Mouse (Mus musculus): ENCODE data around the gene Cysltr2. TPM values are rescaled to one million over a fixed set of nuclear protein-coding genes. Genes with fewer than 3 reads are reported as not detected.

Cysltr2 gene
- polyA plus RNA-seq, 1 experiment from 2014 or later: not detected

DNA sequence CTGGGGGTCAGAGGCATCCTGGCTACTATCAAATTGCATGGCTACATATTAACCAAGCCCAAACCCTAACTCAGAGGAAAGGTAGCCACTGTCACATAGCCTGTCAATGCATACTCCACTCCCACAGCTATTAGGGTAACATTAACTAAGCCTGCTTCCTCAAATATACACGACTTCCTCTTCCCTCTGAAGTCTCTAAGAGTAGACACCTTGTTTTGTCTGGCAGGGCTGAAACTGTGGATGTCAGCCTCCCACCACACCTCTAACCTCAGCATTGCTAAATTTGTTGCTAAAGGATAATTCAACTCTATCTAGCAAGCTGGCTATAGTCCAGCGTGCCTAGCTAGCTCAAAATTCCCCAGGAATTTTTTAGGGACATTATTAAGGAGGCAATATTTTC, 7.2 kb downstream of the Cysltr2 start:
- Histone ChIP-seq H3K27ac (no peak overlapping the region), H3K4me3 (no peak overlapping the region), H3K9me3 (no peaks in the 10 kb centered on the region), H3K27me3 (ENCODE audit: insufficient read depth, poor library complexity, severe bottlenecking) (no peaks in the 10 kb centered on the region), H3K4me1 (replicated peaks) (no peaks in the 10 kb centered on the region), H3K36me3 (no peaks in the 10 kb centered on the region)
- 88% methylated on average over 2 of the region's 2 CpGs for WGBS
- no peak for DNase-seq (ENCODE audit: low spot score)

DNA sequence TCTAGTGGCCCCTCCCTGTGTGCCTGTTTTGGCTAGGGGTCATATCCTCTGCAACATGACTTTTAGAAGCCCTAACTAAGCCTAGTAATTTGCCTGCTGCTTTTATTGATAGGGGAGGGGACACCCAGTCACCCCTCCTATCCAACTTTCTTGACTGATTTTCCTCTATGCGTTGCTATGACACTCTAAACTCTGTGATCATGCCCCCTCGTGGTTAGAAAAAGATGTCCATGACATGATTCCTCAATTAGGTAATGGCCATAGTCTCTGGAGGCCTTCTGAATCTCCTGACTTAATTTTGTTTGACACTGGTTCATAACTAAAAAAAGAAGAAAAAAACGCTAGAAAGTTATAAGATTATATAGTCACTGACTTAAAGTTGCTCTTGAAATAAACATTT, 15.6 kb downstream of the Cysltr2 start:
- Histone ChIP-seq H3K4me3 (no peak overlapping the region), H3K4me1 (replicated peaks) (no peaks in the 10 kb centered on the region), H3K9me3 (no peaks in the 10 kb centered on the region), H3K27me3 (ENCODE audit: insufficient read depth, poor library complexity, severe bottlenecking) (no peaks in the 10 kb centered on the region), H3K36me3 (no peaks in the 10 kb centered on the region), H3K27ac (no peak overlapping the region)
- 47% methylated on average over 3 of the region's 3 CpGs for WGBS
- DNase-seq (ENCODE audit: low spot score): no peak

DNA sequence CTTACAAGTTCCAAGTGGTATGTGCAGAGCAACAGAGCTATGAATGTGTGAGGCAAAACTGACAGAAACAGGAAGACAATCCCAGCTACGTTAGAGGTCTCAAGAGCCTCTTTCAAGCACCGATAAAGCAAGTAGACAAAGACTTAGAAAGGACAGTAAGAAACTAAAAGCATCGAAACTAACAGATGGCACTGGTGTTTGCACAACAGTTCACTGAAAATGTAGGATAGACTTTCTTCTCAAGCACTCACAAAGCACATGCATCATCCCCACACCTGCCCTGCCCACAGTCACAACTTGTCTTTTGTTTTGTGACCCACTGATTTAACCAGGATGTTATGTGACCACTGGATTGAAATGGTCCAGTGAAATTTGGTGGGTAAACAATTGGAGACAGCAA, 17.7 kb downstream of the Cysltr2 start:
- 87% methylated on average over 3 of the region's 3 CpGs for WGBS
- no peak for DNase-seq (ENCODE audit: low spot score)
- H3K27ac ChIP-seq: no peak overlapping the region

DNA sequence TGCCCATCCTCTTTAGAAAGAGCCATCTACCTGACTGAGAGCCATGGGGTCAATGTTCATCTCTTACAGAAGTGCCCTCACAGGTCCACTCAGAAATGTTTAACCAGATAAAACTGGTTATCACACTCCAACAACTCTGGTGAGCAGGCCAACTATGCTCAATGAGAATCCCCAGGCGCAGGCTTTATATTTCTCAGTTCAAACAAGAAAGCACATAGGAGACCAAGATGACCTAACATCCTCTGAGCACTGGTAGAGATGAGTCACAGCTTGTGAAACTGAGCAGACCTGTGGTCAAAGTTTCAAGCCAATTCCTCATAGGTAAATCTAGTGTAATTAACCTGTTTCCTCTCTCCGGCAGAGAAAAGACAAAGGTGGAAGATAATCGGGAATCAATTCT, 31.6 kb downstream of the Cysltr2 start:
- Histone ChIP-seq H3K4me3 (no peak overlapping the region), H3K27me3 (ENCODE audit: insufficient read depth, poor library complexity, severe bottlenecking) (no peaks in the 10 kb centered on the region), H3K27ac (no peak overlapping the region), H3K9me3 (no peaks in the 10 kb centered on the region), H3K4me1 (replicated peaks) (no peaks in the 10 kb centered on the region), H3K36me3 (no peaks in the 10 kb centered on the region)
- 96% methylated on average over 3 of the region's 3 CpGs for WGBS
- no peak for DNase-seq (ENCODE audit: low spot score)

More for the DNA sequence above, 17.7 kb downstream of the Cysltr2 start:
- Histone ChIP-seq H3K4me1 (replicated peaks) (no peaks in the 10 kb centered on the region), H3K27me3 (ENCODE audit: insufficient read depth, poor library complexity, severe bottlenecking) (no peaks in the 10 kb centered on the region), H3K9me3 (no peaks in the 10 kb centered on the region), H3K36me3 (no peaks in the 10 kb centered on the region), H3K4me3 (no peak overlapping the region)

DNA sequence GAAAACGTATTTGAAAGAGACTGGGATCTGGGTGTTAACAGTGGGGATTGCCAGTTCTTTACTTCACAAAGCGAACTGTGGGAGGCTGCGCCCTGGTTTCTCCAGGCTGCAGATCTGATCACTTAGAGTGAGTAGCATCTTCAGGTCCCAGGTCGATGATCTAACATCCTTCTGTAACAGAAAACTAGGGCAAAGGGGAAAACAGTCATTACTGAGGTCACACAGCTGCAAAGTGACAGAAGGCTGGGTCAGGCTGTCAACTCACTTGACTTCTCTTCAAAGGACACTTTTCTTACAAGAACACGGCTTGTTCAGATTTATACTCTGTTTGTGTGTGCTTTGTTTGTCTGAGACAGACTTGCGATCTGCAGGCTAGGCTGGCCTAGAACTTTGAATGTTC, 33.5 kb downstream of the Cysltr2 start:
- Histone ChIP-seq H3K9me3 (no peaks in the 10 kb centered on the region), H3K4me3 (no peak overlapping the region), H3K4me1 (replicated peaks) (no peaks in the 10 kb centered on the region), H3K36me3 (no peaks in the 10 kb centered on the region), H3K27me3 (ENCODE audit: insufficient read depth, poor library complexity, severe bottlenecking) (no peaks in the 10 kb centered on the region), H3K27ac (no peak overlapping the region)
- DNase-seq (ENCODE audit: low spot score): no peak
- 73% methylated on average over 6 of the region's 6 CpGs for WGBS

DNA sequence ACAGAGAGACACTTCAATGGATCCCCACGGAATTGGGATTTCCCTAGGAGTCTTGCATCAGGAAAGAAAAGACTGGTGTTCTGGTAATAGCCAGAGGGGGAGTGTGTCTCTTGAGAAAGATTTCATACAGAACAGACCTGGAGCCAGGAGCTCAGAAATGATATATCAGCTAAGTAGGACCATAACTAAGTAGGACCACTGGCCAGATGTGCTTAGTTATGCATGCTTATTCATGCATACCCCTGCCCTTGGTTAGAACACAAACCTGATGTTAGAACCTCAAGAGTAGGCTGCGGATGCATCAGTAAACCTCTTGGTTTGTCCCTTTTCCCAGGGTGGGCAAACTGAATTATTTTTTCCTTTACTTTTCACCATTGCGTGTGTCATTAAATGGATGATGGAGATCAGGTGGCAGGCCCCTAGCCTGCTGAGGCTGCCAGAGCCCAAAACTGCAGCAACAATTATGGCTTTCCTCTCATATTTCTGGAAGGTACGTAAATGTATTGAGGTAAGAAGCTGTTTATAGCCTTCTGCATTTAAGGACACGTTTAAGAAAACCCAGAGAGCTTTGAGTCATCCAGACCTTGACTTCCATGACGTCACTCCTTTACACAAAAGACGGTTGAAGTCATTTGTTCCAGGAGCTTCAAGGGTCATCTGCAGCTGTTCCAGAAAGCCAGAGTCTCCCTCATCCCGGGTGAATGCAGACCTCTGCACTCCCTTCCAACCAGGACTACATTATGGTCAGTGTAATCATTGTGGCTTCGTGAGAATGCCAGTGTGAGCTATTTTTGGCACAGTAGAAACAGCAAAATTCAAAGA, 35.0 kb downstream of the Cysltr2 start:
- Histone ChIP-seq H3K27ac (no peak overlapping the region), H3K9me3 (no peaks in the 10 kb centered on the region), H3K4me1 (replicated peaks) (no peaks in the 10 kb centered on the region), H3K27me3 (ENCODE audit: insufficient read depth, poor library complexity, severe bottlenecking) (no peaks in the 10 kb centered on the region), H3K4me3 (no peak overlapping the region), H3K36me3 (no peaks in the 10 kb centered on the region)
- 74% methylated on average over 9 of the region's 9 CpGs for WGBS
- no peak for DNase-seq (ENCODE audit: low spot score)

DNA sequence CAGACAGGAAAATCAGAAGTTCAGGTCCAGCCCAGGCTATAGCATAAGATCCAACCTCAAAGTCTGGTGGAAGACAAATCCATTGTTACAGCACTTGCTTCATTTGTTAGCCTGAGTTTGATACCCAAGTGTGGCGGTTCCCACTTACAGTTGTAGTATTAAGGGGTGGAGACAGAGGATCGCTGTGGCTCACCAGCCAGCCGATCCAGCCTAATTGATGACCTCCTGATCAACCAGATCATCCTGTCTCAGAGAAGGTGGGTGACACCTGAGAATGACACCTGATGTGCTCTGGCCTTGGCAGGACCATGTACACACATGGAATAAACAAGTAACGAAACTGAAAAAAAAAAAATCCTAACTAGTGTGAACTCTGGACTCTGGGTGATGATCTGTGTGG, 47.1 kb downstream of the Cysltr2 start:
- H3K36me3 ChIP-seq: no peaks in the 10 kb centered on the region
- H3K9me3 ChIP-seq: no peaks in the 10 kb centered on the region
- no peak overlapping the region for H3K4me3 ChIP-seq
- WGBS: 92% methylated on average over 4 of the region's 4 CpGs
- no peak overlapping the region for H3K27ac ChIP-seq
- H3K4me1 ChIP-seq (replicated peaks): peaks cover 15% of the 10 kb centered on the region; the same call in 1 of the 2 replicates
- H3K27me3 ChIP-seq (ENCODE audit: insufficient read depth, poor library complexity, severe bottlenecking): no peaks in the 10 kb centered on the region
- peak; percentile 0 for DNase-seq (ENCODE audit: low spot score)

DNA sequence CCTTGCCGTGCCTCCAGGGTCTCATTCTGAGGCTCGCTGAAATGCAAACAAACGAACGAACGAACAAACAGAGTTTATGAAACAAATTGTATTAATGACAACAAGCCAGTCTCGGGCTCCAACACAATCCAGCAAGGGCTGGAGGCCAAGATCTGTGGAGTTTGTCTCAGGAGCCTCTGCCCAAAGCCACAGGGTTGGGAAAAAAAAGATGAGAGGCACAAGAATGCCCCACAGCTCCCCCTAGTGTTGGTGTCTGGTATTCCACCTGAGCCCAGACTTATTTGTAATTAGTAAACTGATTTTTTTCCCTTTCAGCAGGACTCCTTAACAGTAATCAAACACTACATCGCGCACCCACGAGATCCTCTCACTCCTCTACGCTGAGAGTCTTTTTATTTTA, 48.6 kb downstream of the Cysltr2 start:
- Histone ChIP-seq H3K9me3 (no peaks in the 10 kb centered on the region), H3K36me3 (no peaks in the 10 kb centered on the region), H3K27me3 (ENCODE audit: insufficient read depth, poor library complexity, severe bottlenecking) (no peaks in the 10 kb centered on the region), H3K4me1 (replicated peaks) (peaks cover 18% of the 10 kb centered on the region; the same call in 1 of the 2 replicates), H3K4me3 (no peak overlapping the region), H3K27ac (no peak overlapping the region)
- 55% methylated on average over 10 of the region's 10 CpGs for WGBS
- DNase-seq (ENCODE audit: low spot score): peak; percentile 73

DNA sequence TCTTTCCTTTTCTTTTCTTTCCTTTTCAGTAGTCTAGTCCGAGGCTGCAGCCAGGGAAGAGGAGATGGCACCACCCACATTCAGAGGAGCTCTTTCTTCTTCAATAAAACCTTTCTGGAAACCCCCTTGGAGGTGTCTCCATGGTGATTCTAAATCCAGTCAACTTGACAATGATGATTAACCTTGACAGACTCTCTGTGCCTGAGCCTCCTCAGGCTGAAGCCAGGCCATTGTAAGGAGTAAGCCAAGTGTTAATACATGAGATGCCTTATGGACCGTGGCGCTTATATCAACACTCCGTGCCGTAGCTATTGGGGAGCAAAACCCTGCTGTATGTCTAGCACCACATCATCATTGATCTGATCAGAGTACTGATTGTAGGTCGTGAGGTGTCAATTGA, 50.8 kb downstream of the Cysltr2 start:
- DNase-seq (ENCODE audit: low spot score): no peak

DNA sequence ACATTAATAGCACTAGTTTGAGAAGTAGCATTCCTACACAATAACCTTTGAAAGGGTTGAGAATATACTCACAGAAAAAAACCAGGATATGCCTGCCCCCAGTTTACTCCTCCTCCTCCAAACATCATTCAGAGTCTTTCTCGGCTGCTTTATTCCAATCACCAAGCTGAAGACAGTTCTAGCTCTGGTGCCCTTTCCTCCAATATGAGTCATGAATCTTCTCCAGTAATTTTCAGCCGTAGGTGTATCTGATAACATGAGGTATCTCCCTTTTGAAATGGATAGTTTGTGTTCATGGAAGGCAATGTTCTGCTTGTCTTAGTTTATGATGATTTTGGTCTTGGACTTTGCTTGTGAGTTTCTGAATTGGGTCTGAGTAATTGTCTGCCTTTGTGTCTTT, 62.9 kb downstream of the Cysltr2 start:
- no peak for DNase-seq (ENCODE audit: low spot score)
- WGBS: 84% methylated on average over 2 of the region's 2 CpGs
- Histone ChIP-seq H3K36me3 (no peaks in the 10 kb centered on the region), H3K27me3 (ENCODE audit: insufficient read depth, poor library complexity, severe bottlenecking) (no peaks in the 10 kb centered on the region), H3K9me3 (no peaks in the 10 kb centered on the region), H3K27ac (no peak overlapping the region), H3K4me1 (replicated peaks) (peaks cover 4% of the 10 kb centered on the region; the same call in 1 of the 2 replicates), H3K4me3 (no peak overlapping the region)

More for the DNA sequence above, 50.8 kb downstream of the Cysltr2 start:
- Histone ChIP-seq H3K36me3 (no peaks in the 10 kb centered on the region), H3K4me1 (replicated peaks) (peaks cover 18% of the 10 kb centered on the region; the same call in 1 of the 2 replicates), H3K4me3 (no peak overlapping the region), H3K9me3 (no peaks in the 10 kb centered on the region), H3K27ac (no peak overlapping the region), H3K27me3 (ENCODE audit: insufficient read depth, poor library complexity, severe bottlenecking) (no peaks in the 10 kb centered on the region)
- 51% methylated on average over 6 of the region's 6 CpGs for WGBS

DNA sequence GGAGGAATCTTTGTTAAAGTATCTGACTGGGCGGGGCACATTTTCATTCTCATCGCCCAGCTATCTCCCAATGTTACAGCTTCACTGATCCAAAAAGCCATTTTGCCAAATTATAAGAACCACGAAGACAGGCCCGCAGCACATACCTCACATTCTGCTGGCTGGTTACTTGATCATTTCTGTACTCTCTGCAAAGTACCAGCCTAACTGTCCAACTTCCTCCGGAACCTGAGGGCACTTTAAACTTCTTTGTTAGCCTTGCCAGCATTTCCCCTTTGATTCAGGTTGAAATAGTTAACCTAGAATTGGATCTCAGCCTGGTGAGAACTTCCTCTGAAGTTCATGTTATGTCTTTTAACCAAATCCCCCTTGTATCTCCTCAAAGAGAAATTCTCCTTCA, 63.8 kb downstream of the Cysltr2 start:
- Histone ChIP-seq H3K9me3 (no peaks in the 10 kb centered on the region), H3K27ac (no peak overlapping the region), H3K4me3 (no peak overlapping the region), H3K4me1 (replicated peaks) (peaks cover 4% of the 10 kb centered on the region; the same call in 1 of the 2 replicates), H3K27me3 (ENCODE audit: insufficient read depth, poor library complexity, severe bottlenecking) (no peaks in the 10 kb centered on the region), H3K36me3 (no peaks in the 10 kb centered on the region)
- no peak for DNase-seq (ENCODE audit: low spot score)
- WGBS: 93% methylated on average over 5 of the region's 5 CpGs

DNA sequence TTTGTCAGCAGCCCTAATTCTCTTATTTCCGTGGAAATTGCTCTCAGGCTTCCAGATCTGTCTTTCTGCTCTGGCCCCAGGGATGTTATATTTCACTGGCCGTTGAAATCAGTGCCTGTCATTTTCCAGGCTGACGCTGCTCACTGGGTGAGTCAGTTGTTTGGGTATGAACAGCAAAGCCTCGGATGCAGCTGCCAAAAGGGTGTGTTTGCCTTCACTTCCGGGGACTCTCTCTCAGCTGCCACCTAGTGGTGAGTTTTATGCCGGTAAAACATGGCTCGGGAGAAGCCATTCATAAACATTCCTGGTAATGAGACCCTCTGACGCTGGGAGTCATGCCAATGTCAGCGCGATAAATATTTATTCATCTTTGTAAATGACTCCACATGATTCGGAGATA, 65.5 kb downstream of the Cysltr2 start:
- 16% methylated on average over 11 of the region's 11 CpGs for WGBS

DNA sequence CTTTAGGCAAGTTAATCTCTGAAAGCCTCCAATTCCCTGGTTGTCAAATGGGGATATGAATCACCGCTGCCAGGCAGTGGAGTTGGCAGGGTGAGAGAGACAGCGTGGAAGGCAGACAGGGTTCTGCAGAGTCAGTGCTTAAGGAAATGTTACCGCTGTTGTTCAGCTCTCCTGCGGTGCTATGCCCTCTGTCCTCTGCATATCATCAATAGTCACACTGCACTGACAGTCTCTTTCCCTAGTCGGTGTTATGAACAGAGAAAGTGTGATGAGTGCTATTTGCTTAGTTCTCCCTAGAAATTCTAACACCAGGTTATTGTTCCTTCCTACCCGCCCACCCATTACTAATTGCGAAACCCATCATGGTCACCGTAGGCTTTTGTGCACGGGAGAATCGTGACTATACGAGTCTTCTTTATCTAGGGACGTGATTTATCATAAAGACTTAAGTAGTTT, 65.9 kb downstream of the Cysltr2 start:
- 75% methylated on average over 12 of the region's 12 CpGs for WGBS

More for the DNA sequence above, 65.5 kb downstream of the Cysltr2 start:
- H3K27ac ChIP-seq: no peak overlapping the region
- no peaks in the 10 kb centered on the region for H3K9me3 ChIP-seq
- peak; percentile 78 for DNase-seq (ENCODE audit: low spot score)
- H3K4me3 ChIP-seq: peak overlapping the region; percentile 26; the same call in 1 of the 2 replicates
- H3K4me1 ChIP-seq (replicated peaks): peaks cover 4% of the 10 kb centered on the region; the same call in 1 of the 2 replicates
- H3K27me3 ChIP-seq (ENCODE audit: insufficient read depth, poor library complexity, severe bottlenecking): no peaks in the 10 kb centered on the region
- no peaks in the 10 kb centered on the region for H3K36me3 ChIP-seq

More for the DNA sequence above, 65.9 kb downstream of the Cysltr2 start:
- Histone ChIP-seq H3K36me3 (no peaks in the 10 kb centered on the region), H3K27ac (no peak overlapping the region; the same call in 1 of the 2 replicates), H3K4me1 (replicated peaks) (peaks cover 4% of the 10 kb centered on the region; the same call in 1 of the 2 replicates), H3K27me3 (ENCODE audit: insufficient read depth, poor library complexity, severe bottlenecking) (no peaks in the 10 kb centered on the region), H3K4me3 (peak overlapping the region; percentile 26; the same call in 1 of the 2 replicates), H3K9me3 (no peaks in the 10 kb centered on the region)
- DNase-seq (ENCODE audit: low spot score): no peak

Data from hindbrain, embryonic 10.5 days (tissue).